Mouse (Mus musculus) CH12F3 (cell line): ENCODE results near the gene Il1f5.

Experiments
- in situ Hi-C: fragments of 300-500 bp; cut with MboI; formaldehyde crosslinking; loops from 2 replicates; pipeline ENCODE4 v1.14.3; 2020; ENCODE audit warnings: low sequenced_read_pairs

Il1f5 gene

DNA sequence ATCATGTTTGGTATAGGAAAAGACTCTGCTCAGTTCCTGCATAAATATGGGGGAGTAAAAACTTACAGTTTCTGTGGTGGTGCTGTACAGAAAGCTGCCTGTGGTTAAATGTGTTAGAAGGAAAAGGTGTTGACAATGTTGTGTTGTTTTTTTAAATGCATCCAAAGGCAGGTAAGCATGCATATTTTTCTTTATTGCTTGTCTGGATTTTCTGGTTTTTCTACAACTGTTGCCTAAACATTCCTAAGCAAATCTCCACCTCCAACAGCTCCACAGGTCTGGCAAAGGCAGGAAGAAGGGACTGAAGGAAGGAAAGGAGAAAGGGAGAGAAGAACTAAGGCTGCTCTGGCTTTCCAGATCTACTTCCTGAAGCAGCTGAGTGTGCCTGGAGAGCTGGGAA, at the start of gene Il1f5:
TSS of gene Il1f5 (plus strand) at position 301 of the 400 bp plus-strand sequence.
- in situ Hi-C loops: no loop called here

DNA sequence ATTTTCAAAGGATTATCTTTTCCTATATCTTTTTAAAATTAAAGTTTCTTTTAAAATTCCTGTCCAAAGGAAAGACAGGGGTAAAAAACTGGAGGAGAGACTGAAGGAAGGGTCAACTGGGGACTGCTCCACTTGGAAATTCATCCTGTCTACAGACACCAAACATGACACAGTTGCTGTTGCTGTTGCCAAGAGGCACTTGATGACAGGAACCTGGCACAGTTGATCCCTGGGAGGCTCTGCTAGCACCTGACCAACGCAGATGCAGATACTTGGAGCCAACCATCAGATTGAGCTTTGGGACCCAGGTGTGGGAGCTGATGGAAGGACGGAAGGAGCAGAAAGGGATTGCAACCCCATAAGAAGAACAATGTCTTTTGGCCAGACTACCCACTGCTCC, 49.6 kb upstream of the Il1f5 start:
- in situ Hi-C loops: no loop called here

DNA sequence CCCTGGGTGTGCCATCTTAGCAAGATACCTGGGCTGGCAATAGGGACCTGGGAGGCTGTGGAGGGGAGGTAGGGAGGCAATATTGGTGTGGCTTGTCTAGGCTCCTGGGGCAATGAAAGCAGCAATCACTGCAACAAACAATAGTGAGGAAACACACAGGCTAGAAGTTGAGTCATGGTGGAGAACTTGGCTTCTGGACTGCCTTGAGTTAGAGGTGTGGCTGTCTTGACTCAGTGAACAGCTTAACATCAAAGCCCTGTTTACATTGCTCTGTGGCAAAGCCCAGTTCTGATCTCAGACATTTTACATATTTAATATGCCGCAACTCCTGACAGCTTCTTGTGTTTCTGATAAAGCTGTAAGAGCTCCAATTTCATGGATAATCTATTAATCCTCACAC, 9.3 kb upstream of the Il1f5 start:
- in situ Hi-C loops: no loop called here

DNA sequence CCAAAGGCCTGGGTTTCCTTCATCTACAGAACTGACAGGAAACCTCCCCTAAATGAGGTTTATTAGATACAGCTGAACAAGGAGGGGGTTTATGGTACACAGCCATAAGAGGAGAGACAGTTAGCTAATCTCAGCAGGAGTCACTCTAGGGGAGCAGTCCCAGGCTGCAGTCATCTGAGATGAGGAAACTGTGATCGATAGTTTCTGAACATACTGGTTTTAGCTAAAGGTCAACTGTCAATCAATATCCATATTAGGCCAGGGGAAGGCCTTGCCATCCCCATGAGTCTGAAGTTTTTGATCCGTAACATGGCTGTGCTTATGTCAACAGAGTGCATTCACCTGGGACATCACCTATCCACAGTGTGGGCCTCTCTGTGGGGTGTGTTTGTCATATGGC, 3.1 kb upstream of the Il1f5 start:
- in situ Hi-C loops: no loop called here

DNA sequence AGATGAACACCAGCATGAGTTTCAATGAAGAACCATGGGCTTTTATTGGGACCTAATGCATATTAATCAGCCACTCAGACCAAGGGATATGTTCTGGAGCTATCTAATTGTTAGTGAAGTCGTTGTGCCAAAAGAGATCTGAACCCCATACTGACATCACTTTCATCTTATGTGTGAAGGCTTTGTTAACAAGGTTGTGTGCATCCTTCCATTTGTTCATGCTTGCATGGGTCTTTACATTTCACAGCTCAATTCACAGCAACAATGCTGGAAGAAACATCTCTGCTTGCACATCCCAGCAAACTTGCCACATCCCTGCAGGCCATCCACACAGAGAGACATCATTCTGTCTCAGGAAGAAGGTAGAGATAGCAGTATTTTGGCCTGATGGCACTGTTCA, 1.6 kb upstream of the Il1f5 start:
- in situ Hi-C loops: no loop called here

DNA sequence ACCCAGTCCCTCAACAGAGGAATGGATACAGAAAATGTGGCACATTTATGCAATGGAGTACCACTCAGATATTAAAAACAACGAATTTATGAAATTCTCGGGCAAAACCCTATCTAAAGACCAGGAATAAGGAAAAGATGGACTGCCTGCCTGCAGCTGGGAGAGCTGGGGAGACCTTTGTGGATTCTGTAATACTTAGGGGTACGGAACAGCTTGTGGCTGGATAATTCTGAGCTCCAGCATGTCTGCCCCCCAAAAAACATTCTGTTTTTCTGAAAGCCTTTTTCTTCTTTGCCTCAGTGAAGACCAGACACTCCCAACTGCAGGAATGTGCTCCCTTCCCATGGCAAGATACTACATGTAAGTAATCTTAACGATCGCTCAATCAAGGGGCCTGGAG, 14.1 kb downstream of the Il1f5 start, which contains the start of gene Il1f10:
TSS of gene Il1f10 (plus strand) at position 301 of the 400 bp plus-strand sequence.
- in situ Hi-C loops: no loop called here

DNA sequence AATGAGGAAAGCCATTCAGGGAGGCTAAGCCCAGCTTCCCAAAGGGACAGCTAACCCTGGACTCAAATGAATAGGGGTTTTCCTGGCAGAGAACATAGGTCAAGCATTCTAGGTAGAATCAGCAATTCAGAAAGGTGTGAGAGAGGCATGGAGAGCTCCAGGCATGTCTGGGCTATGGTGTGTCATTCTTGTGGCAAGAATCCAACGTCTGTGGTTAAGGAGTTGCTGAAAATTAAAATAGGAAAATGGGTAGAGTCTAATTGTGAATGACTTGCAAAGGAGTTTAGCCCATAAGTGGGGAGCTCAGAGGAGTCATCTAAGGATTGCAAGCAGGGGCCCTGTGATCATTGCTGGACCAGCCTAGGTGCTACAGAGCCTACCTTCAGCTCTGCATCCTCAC, 17.9 kb downstream of the Il1f5 start:
- in situ Hi-C loops: no loop called here

DNA sequence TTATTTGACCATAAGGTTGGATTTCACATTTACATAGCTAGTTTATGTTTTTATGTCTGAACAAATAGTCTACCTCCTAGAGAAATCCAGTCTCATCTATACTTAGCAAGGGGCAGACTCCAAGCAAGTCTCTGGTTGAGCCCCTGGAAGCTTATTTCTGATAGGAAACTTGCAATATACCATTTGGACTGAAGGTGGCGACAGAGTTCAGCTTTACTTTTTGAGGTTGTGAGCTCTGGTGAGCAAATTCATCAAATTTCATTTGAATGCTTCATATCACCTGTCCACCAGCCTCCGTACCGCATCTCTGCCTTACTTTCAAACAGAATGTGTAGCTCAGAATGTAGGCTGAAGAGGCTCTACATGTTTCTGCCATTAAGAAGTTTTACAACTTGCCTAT, 20.1 kb downstream of the Il1f5 start:
- in situ Hi-C loops: no loop called here

DNA sequence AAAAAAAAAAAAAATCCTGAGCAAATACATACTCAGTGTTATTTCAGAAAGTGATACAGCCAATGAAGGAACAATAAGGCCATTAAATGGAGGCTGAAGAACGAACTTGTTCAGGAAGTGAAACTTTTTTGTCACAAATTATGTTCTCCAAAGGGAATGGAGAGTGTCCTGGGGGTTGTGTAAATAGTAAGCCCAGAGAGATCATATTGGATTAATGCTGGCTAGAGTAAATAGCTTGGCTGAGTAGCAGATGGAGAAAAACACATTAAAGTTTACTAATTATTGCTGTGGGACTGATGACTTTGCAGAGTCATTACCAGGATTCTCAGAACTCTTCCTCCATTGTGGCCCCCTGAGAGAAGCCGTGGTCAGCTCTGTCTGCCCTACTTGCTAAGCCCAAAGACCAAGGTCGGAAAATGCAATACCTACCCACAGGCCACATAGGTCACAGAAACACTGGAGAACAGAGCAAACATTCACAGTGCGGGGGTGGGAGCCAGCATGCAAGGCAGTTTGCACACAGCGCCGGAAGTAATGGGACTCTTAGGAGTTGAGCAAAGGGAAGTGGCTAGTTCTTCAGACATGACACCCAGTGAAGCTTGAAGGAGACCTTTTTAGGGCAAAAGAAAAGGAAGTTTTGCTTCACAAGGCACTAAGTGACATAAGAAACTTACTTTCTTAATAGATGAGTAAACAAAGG, 34.7 kb downstream of the Il1f5 start:
- in situ Hi-C loops: no loop called here

DNA sequence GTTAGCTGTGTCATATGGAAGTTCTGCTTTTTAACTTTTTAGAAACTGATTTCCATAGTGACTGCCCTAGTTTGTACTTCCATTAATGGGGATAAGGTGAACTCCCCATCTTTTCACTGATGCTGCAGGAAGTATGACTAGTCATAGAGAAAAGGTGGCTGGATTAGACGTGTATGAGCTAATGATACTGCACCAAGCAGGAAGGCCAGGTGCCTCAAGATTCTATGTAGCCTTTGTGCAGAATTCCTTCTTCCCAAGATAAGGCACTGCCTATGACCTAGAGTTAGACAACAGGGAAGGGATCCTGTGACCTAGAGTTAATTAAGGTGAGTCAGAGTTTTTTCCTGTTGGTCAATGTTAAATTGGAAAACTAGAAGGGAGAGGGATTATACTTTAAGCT, 40.2 kb downstream of the Il1f5 start:
- in situ Hi-C loops: no loop called here

DNA sequence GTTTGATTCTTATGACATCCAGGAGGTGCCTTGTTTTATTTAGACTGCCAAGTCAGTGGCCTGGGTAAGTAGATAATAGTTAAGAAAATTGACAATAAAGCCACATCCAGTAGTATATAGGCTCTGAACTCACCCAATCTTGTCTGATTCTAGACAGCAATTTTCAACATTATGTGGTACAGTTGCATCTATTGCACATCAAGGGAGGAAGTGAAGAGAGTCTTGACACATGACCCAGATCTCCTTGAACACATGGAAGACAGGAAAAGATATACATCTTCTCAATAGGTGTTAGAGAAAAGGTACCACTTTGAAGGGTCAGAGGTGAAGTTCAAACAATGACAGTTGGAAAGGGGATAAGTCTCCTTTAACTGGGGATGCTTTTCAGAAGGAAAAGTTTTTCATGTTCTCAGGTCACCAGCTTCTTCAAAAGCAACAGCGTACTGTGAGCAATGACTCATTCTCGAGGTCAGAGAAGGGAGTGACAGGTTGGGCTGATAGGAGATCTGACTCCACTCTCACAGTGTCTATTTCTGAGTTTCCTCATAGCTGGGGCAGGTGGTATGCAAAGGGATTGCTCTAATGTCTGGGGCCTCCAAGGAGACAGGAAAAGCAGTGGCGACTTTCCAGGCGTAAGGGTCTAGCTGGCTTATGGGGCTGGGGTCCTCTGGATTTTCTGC, 41.3 kb downstream of the Il1f5 start:
- in situ Hi-C loops: no loop called here
